Mouse (Mus musculus) megakaryocyte, embryonic 14.5 days (primary cell): Measurements from ENCODE around the gene Agxt2. TPM values are rescaled to one million over a fixed set of nuclear protein-coding genes. Genes with fewer than 3 reads are reported as not detected.

Experiments used
- H3K27me3 ChIP-seq: replicated peaks from 2 replicates; pipeline ENCODE3; 2012; ENCODE audit warnings: inconsistent platforms
- H3K36me3 ChIP-seq: replicated peaks from 2 replicates; pipeline ENCODE3; 2012; ENCODE audit warnings: low read length, inconsistent platforms, mixed read lengths
- H3K4me1 ChIP-seq: 2 replicates; pipeline ENCODE4 v1.6.1; 2012; ENCODE audit warnings: inconsistent platforms
- H3K4me3 ChIP-seq: replicated peaks from 2 replicates; pipeline ENCODE3; 2012; ENCODE audit warnings: moderate library complexity, mild to moderate bottlenecking, inconsistent platforms
- H3K9me3 ChIP-seq: 2 replicates; pipeline ENCODE4 v1.6.1; 2012; ENCODE audit warnings: inconsistent platforms
- FLI1 ChIP-seq: IDR thresholded peaks from 2 replicates; pipeline ENCODE4 v1.6.1; 2012; ENCODE audit warnings: low read length, inconsistent platforms, mixed read lengths
- GATA1 ChIP-seq: IDR thresholded peaks from 3 replicates; pipeline ENCODE4 v1.6.1; 2012; ENCODE audit warnings: mixed read lengths, low read length, inconsistent platforms, borderline replicate concordance
- polyA plus RNA-seq: library from polyadenylated mRNA; stranded (reverse); fragments of >175 nt; gene quantifications from 2 replicates; pipeline ENCODE4 v1.2.3, GENCODE M21; 2012; ENCODE audit warnings: low replicate concordance; ENCODE audit not compliant: insufficient read depth

The Agxt2 gene
- polyA plus RNA-seq, 1 experiment, result not detected

GRCm38 (mm10) chr15:10375404-10375803, 17.1 kb downstream of the Agxt2 start:
- H3K9me3 ChIP-seq, result no peaks in the 10 kb centered on the region
- TF ChIP-seq FLI1, result no peak
- TF ChIP-seq GATA1, result no peak
- no peaks in the 10 kb centered on the region for H3K27me3 ChIP-seq
- no peaks in the 10 kb centered on the region for H3K4me1 ChIP-seq
- no peaks in the 10 kb centered on the region for H3K36me3 ChIP-seq
- no peak overlapping the region for H3K4me3 ChIP-seq

GRCm38 (mm10) chr15:10378338-10378959, 20.1 kb downstream of the Agxt2 start:
- H3K27me3 ChIP-seq, result no peaks in the 10 kb centered on the region
- no peaks in the 10 kb centered on the region for H3K36me3 ChIP-seq
- no peaks in the 10 kb centered on the region for H3K4me1 ChIP-seq
- TF ChIP-seq GATA1 (no peak), FLI1 (no peak)
- H3K4me3 ChIP-seq, result no peak overlapping the region
- H3K9me3 ChIP-seq, result no peaks in the 10 kb centered on the region

GRCm38 (mm10) chr15:10379757-10380458, 21.6 kb downstream of the Agxt2 start:
- H3K27me3 ChIP-seq, result no peaks in the 10 kb centered on the region
- H3K9me3 ChIP-seq, result no peaks in the 10 kb centered on the region
- H3K4me3 ChIP-seq, result no peak overlapping the region
- H3K36me3 ChIP-seq, result no peaks in the 10 kb centered on the region
- no peak for TF ChIP-seq GATA1
- TF ChIP-seq FLI1, result no peak
- no peaks in the 10 kb centered on the region for H3K4me1 ChIP-seq

GRCm38 (mm10) chr15:10387263-10387662, 28.9 kb downstream of the Agxt2 start:
- no peak overlapping the region for H3K4me3 ChIP-seq
- TF ChIP-seq FLI1 (no peak), GATA1 (no peak)
- H3K4me1 ChIP-seq, result no peaks in the 10 kb centered on the region
- peaks cover 2% of the 10 kb centered on the region for H3K27me3 ChIP-seq
- H3K9me3 ChIP-seq, result no peaks in the 10 kb centered on the region
- H3K36me3 ChIP-seq, result no peaks in the 10 kb centered on the region

GRCm38 (mm10) chr15:10399795-10400194, 41.5 kb downstream of the Agxt2 start:
- no peaks in the 10 kb centered on the region for H3K36me3 ChIP-seq
- H3K4me3 ChIP-seq, result no peak overlapping the region
- no peaks in the 10 kb centered on the region for H3K27me3 ChIP-seq
- H3K9me3 ChIP-seq, result peaks cover 4% of the 10 kb centered on the region
- no peak for TF ChIP-seq FLI1
- no peak for TF ChIP-seq GATA1
- H3K4me1 ChIP-seq, result no peaks in the 10 kb centered on the region

- TF ChIP-seq GATA1, result no peak
- no peak for TF ChIP-seq FLI1
- Histone ChIP-seq H3K36me3 (no peaks in the 10 kb centered on the region), H3K9me3 (peaks cover 4% of the 10 kb centered on the region), H3K4me1 (no peaks in the 10 kb centered on the region), H3K4me3 (no peak overlapping the region), H3K27me3 (no peaks in the 10 kb centered on the region)
These were observed 42.1 kb downstream of the Agxt2 start for GRCm38 (mm10) chr15:10400415-10400814.

GRCm38 (mm10) chr15:10409842-10410241, 51.5 kb downstream of the Agxt2 start:
- no peaks in the 10 kb centered on the region for H3K27me3 ChIP-seq
- no peaks in the 10 kb centered on the region for H3K4me1 ChIP-seq
- TF ChIP-seq GATA1 (no peak), FLI1 (no peak)
- no peak overlapping the region for H3K4me3 ChIP-seq
- H3K36me3 ChIP-seq, result no peaks in the 10 kb centered on the region
- no peaks in the 10 kb centered on the region for H3K9me3 ChIP-seq

GRCm38 (mm10) chr15:10410881-10411280, 52.5 kb downstream of the Agxt2 start:
- Histone ChIP-seq H3K4me3 (no peak overlapping the region), H3K4me1 (no peaks in the 10 kb centered on the region), H3K27me3 (no peaks in the 10 kb centered on the region), H3K36me3 (no peaks in the 10 kb centered on the region), H3K9me3 (no peaks in the 10 kb centered on the region)
- TF ChIP-seq GATA1 (no peak), FLI1 (no peak)

- Histone ChIP-seq H3K9me3 (no peaks in the 10 kb centered on the region), H3K4me3 (no peak overlapping the region), H3K27me3 (no peaks in the 10 kb centered on the region), H3K36me3 (no peaks in the 10 kb centered on the region), H3K4me1 (no peaks in the 10 kb centered on the region)
- TF ChIP-seq GATA1, result no peak
- TF ChIP-seq FLI1, result no peak
These were observed 55.3 kb downstream of the Agxt2 start for GRCm38 (mm10) chr15:10413656-10414055.

GRCm38 (mm10) chr15:10421138-10421784, 62.9 kb downstream of the Agxt2 start:
- no peaks in the 10 kb centered on the region for H3K9me3 ChIP-seq
- no peaks in the 10 kb centered on the region for H3K36me3 ChIP-seq
- peaks cover 3% of the 10 kb centered on the region; the same call in 1 of the 2 replicates for H3K4me1 ChIP-seq
- H3K4me3 ChIP-seq, result no peak overlapping the region
- TF ChIP-seq FLI1 (no peak), GATA1 (no peak)
- H3K27me3 ChIP-seq, result no peaks in the 10 kb centered on the region
